Mouse (Mus musculus) adrenal gland, adult 2 months (tissue): ENCODE data around the gene Cdk14. TPM values are rescaled to one million over a fixed set of nuclear protein-coding genes. Genes with fewer than 3 reads are reported as not detected.

Experiments used
- DNase-seq: peaks from one replicate; pipeline ENCODE4 v3.0.0; 2021
- polyA plus RNA-seq: library from polyadenylated mRNA; depleted of rRNA; stranded (reverse); fragments of >200 nt; gene quantifications from 2 replicates; pipeline ENCODE4 v1.2.3, GENCODE M21; 2012
- total RNA-seq, 2 experiments: library from RNA; stranded (reverse); gene quantifications; 2 replicates each; pipeline ENCODE4 v1.2.3; 2021

Cdk14 gene
- total and polyA plus RNA-seq, 3 experiments, result 0.74 to 12.3 (median 11.4) TPM

DNA sequence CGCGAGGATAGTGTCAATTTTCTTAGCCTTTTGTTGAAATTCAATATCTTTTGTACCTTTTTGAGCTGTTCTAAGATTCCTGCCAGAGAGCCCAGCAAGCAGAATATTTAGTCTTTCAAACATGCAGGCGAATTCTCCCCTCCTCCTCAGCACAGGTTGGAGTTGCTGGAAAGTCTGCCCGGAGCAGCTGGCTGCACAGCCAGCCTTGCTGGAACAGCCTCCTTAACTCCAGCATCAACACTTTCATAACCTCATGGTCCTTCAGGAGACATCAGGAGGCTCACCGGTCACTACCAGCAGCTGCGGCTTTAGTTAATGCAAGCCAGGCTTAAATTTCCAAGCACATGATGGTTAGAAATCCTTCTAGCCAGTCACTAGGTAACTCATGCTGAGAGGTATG lies 105.8 kb downstream of the Cdk14 start:
- no peak for DNase-seq

DNA sequence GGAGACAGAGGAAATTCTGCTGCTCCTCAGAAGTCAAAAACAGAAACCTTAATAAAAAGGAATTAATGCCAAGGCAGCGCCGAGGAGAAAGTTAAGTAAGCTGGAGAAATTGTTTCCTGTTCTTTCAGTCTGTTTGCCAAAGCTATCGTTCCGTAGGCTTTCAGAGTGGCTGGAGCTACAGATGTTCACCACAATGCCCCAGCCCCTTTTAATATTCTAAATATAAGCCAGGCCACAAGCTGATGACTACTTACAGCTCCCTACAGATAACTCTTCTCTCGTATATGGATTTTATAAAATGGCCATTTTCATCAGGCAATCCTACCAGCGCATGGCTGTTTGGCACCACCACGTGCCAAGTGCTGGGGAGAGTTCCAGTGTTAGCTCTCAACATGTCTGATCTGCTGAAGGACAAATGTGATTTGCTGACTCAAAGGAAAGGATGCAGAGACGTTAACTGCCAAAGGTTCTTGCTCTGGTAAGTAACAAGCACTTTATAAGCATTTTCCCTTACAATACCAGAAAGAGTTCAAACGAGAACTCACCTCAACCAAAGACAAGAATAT lies 106.8 kb downstream of the Cdk14 start:
- DNase-seq, result no peak

DNA sequence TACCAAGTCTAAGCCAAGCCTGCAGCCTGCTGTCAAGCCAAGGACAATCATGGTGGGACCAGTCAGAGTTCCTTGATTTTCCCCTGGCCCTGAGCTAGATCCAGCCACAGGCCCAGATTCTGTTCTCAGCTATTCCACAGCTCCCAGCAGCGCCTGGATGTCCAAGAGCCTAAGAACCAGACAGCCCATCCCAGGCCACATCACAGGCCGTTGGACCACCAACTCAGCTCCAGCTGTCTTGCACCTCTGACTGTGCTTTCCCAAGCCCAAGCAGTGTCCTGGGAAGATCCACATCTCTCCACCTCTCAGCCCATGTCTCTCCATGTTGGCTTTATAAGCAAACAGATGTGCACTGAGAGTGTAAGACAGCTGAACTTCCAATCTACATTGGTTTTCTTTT lies 114.8 kb downstream of the Cdk14 start:
- DNase-seq, result no peak

DNA sequence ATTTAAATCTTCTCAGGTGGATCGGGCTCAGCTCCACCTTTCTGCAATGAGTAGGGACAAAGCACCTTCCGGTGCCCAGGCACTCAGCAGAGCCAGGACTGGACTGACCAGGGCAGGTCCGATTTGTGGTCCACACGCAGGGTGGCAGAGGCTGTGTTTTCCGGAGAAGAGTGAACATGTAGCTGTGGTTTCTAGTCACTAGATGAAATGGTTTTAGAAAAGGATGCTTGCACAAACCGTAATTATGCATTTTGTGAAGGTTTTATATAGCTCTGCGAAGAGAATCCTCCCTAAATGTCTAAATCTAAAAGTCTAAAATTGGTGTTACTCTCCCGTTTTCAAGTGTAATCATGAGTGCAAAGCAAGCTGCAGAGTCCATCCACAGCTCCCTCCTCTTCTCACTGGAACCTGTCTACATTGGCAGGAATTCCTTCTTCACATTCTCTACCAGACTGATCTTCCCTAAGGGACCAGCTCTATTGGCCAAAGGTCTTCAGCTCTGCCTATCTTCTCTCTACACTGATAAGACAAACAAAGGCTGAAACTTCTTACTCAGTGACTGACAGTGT lies 116.9 kb downstream of the Cdk14 start:
- DNase-seq, result no peak

DNA sequence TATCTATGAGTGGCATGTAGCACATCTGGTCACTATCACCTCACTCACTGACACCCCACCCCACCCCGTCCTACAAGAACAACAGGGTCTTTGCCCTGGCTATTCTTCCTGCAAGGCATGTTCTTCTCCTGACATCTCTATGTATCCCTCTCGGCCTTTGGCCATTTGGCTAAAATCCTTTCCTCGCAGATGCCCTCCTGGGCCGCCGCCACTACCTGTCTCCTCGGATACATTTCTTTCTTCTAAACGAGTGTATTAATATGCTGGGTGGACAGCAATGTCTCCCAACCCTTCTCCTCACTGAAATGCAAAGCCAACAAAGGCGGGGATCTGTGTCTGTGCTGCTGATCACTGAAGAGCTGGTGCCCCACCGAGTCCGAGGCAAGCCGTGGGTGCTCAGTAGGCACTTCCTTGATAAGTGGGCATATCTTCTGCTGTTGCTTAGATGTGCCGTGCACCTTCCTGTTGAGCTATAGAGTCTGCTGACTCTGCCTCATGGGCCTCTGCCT lies 118.5 kb downstream of the Cdk14 start:
- DNase-seq, result no peak

DNA sequence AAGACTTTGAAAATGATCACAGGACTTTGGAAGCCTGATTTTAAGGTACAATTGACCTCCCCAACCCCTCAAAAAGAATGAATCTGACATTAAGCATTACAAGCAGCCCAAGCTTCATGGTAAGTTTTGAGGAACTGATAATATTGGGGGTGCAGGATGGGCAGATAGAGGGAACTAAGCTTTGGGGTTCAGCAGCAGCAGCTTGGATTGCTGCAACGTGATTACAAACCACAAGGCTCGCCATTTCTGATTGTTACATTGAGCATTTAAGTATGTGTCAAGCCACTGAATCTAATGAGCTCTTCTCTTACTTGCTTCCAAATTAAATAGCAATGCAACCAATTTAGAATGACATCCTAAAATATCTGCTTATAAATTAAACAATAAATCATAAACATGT lies 119.1 kb downstream of the Cdk14 start:
- DNase-seq, result no peak

DNA sequence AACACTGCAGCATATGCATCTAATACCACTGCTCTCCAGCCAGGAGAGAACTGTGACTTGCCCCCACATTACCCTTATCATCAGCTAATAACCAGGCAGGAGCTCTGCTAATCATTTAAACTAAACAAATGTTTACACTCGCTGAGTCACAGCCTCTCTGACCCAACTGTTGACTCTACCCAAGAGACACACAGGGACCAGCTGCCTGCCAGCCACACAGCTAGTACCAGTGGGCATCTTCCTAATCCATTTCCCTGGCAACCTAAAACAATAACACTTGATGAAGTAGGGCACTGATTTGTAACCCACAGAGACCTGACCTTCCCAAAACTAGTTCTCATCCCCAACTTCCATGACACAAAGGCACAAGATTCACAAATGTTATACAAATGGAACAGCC lies 119.8 kb downstream of the Cdk14 start:
- DNase-seq, result no peak

DNA sequence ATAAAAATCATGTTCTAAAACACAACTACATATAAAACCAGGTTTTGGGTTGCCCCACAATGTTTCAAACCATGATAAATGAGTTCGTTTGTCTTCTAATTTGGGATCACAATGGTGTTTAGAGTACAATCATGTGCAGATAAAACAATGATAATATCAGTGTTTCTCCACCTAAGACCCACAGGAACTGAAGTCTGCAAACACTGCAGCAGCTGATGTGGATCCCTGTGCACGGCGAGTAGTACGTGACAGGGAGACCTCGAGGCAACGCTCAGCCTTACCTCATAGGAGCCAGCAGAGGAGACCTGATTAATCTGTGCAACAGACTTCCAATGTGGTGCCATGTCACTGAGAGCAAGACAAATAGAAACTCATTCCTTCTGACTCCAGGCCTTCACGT lies 122.9 kb downstream of the Cdk14 start:
- no peak for DNase-seq

DNA sequence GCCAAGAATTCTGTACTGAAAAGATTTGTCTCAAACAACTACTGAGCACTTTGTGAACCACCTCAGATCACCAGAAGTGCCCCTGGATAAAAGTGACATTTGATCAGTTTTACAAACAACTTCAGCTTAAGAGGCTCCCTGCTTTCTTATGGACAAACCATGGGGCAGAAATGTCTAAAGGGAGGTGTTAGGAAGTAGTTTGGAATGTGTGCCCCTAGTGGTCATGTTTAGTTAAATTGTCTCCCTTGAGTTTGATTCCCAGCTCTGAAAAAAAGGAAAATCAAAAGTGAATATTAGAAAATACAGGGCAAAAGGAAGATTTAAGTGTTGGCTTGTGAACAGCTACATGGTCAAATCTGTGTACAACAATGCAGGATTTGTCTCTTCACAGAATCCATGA lies 123.3 kb downstream of the Cdk14 start:
- no peak for DNase-seq

DNA sequence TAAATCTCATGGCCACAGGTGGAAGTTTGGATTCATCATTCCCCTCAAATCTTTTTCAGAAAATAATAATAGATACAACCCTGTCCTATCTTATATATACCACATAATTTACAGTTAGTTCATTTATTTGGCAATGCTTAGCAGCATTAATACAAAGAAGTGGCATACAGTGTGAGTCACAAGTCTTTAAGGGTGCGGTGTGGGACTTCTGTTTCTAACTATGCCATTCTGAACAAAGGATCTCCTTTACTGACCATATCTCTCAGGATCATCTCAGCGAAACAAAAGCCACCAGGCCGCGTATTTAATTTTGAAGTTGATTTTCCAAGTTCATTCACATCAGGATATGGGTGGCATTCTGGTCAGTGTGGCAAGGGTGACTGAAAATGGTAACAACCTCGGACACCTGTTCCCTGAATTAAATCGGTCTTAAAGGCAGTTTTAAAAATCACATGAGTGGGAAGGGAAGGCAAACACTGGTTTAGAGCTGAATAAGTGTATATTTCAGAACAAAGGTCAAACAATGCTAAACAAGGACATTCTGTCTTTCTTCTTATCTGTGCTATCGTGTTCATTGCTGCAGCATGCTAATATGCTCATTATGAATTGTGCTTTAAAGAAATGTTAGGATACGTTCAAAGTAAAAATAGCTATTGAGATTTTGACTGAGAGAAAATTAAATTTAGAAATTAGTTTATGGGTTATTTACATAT lies 127.1 kb downstream of the Cdk14 start:
- DNase-seq, result no peak

DNA sequence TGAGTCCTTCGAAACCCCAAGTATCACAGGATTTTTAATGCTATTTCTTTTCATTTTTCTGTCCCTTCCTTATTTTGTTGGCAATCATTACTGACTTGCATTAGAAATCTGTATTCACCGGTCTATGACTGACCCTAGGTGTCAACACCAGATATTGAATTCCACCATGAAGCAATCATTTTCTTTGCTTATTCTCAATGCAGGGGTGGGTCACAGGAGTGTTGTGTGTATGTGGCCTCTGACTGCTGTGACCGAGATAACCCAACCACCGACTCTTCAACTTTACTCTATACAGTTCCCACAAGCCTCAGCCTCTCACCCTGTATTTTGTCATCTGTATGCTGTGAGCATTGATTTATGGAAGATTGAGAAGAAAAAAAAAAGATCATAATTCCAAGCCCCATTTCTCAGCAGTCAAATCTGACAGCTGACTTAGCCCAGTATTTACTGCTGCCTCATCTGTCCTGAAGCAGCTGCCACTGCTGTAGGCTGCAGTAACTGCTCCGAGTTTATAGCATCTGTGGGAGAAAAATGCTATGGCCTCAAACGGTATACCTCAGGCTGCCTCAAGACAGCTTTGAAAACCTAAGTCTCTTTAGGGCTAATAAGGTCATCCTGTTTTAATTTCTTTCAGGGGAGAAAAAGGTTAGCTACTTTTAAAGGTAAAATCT lies 128.7 kb downstream of the Cdk14 start:
- DNase-seq, result no peak

DNA sequence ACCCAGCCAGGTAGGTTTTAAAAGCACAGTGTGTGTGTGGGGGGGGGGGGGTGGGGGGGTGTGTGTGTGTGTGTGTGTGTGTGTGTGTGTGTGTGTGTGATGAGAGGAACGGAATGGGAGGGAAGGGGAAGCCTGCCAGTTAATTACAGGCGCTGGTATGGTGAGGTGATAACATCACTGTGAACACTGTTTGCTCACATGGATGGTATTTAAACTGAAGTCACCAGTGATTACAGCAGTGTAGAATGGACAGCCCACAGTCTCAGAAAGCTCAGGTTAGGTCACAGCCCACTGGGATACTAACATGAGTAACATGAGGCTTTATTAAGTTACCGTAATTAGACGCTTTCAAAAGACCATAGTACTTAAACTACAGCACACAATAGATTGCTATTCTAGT lies 129.4 kb downstream of the Cdk14 start:
- DNase-seq, result no peak

DNA sequence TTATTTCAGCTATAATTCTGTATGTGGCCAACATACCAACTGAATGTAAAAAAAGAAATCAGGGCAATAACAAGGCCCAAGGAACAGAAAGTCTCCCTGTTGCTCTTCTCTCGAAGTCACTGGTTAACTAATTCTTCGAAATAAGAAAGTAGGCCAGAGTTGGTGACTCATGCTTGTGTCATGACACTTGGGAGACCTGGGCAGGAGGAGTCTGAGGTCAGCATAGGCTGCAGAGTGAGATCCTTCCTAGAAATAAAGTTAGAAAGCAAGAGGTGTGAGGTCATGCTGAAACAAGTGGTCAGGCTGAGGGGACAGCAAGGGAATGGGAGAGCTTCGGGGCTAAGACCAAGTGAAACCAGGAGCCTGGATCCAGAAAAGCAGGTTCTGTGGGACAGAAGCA lies 134.2 kb downstream of the Cdk14 start:
- DNase-seq, result peak; percentile 38

DNA sequence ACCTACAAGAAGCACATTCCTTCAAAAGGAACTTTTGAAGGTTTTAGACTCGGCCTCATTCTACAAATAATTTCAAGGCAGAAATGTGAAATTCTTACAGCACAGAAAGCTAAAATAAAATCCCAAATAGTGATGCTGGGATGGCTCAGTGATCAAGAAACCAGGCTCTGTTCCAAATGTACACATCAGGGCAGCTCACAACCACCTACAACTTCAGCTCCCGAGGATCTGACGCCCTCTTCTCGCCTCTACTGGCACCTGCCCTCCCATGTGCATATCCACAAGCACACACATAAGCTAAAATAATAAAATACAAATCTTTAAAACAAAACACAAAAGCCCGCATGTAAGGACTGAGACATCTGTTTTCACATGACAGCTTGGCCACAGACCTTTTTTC lies 135.6 kb downstream of the Cdk14 start:
- no peak for DNase-seq

DNA sequence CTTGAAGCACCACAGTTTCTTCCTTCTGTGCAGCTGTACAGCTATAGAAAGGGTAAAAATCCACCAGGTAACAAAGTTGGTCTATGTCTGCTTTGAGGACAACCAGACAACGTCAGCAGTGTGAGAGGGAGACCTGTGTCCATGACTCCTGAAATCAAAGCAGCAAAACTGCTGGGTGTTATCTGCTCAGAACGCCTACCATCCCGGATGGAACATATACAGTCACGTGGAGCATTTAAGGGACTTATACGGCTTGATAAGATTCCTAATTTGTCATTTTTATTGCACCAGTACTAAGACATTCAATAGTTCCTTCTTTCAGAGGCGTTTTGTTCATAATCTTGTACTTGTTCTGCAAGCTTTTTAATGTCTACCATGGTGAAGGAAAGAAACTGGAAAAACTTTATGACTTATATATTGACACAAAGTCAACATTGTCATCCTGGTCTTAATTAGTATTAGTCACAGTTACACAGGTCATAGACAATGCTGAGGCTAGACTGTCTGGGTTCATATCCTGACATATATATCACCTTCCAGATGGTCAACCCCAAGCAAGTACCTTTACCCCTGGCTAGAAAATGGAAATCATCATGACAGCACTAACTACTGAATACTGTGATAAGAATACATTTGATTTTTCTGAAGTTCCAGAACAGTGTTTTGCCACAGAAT lies 136.2 kb downstream of the Cdk14 start:
- DNase-seq, result no peak

DNA sequence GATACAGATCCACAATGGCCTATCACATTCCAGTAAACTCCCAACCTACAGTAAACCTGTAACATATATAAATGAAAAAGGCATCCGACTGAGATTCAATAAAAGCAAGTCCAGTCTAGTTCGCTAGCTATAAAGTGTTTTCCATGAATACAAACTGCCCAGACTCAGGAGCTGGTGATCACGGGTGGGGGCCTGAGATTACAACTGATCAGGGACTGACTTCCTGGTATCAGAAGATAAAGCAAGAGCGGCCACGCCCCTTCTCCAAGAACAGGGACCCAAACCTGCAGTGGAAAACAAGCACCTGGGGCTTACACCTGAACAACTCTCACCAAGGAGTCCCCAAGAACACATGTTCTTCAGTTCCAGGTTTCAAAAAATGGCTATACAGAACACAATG lies 137.7 kb downstream of the Cdk14 start:
- DNase-seq, result no peak

DNA sequence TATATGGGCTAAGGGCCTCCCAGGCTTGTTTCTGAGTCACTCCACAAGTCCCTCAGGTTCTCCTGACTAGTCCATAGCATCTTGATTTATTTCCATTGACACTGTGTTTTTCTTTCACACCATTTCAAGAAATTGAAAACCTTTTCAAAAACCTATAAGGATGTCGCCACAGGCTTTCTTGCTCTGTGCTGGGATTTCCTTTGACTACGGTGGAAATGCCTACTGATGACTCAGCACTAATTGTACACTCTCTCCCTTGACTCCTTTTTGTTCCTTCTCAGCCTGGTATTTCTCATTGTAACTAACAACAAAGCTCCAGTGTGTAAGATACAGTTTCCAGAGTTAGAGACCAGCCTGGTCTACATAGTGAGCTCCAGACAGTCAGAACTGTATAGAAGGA lies 144.8 kb downstream of the Cdk14 start:
- DNase-seq, result no peak

DNA sequence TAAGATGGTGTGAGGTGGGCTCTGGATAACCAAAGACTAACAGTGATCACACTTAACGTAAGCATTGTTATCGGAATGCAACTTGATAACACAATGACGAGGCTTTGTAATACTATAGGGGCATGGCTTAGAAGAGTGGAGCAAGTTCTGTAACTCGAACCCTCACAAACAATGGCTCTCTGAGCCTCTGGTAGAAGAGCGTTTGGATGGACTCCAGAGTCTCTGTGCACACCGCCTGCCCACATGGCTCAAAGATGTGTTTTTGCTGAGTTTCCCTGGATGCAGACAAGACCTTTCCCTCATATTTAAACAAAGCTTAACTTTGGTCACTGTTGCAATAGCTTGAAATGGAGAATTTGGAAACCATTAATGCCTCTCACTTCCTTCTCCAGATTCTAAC lies 145.8 kb downstream of the Cdk14 start:
- no peak for DNase-seq

DNA sequence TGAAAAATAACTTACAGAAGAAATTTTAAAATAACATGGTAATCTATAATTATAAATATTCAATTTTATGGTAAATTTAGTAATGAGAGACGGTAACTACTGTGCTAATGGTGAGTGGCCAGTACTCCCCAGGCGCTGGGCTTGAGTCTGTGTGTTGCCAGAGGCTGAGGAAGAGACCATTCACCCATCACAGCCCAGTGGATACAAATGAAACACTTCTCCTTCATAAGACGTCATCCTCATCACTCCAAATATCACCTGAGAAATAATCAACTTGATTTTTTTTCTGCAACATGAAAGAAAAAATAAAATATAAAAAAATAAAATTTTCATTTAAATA lies 153.4 kb downstream of the Cdk14 start:
- DNase-seq, result no peak

DNA sequence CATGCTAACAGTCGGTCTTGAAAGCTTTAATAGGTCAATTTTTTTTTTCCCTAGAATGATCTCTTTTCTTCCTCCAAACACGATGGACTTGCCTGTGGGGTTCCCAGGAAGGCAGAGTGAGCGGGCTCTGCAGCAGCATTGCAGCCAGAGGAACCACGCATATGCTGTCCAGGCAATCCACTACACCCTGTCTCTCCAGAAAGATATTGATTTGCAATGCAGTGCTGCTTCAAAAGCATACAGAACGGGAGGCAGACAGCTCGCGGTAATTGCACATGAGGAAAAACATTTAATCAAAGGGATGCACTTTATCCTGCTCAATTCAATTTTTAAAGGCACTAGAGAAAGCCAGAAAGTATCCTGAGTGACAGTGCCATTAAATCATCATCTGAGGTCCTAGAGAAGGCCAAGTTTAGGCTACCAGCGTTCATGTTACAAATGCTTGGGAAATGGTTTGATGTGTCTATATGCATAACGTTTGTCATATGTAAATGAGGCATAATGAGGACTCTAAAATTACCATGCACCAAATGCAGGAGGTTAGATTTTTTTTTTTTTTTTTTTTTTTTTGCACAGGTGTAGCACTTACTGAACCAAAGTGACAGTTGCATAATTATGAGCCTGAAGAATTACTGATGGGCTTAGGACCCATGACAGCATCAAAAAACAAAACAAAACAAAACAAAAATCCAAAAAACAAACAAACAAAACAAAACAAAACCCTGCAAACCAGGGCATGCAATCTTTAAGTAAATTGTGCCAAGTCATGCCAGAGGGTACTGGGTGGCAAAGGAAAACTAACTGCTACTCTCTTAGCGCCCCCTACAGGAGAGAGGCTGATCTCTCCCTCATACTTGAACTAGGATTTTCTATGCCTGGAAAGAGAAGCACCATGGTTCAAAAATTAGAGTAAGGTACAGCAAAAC lies 154.0 kb downstream of the Cdk14 start:
- peak; percentile 65 for DNase-seq

DNA sequence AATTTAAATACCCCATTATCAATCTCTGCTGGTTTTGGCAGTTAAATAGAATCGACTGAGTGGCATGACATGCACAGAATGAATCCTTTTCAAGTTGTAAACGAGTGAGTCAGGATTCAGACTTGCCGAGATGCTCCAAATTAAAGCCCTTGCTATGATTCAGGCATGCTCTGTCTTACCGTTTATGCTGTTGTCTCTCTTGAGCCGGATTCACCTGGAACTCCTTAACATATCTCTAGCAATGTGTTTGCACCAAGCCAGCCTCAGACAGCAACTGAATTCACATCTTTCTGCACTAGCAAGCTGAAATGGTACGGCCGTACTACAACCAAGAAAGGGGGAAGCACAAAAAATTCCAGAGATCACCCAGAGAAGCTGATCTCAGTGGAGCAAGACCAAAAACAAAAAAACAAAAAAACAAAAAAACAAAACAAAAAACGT lies 154.7 kb downstream of the Cdk14 start:
- DNase-seq, result peak; percentile 24

DNA sequence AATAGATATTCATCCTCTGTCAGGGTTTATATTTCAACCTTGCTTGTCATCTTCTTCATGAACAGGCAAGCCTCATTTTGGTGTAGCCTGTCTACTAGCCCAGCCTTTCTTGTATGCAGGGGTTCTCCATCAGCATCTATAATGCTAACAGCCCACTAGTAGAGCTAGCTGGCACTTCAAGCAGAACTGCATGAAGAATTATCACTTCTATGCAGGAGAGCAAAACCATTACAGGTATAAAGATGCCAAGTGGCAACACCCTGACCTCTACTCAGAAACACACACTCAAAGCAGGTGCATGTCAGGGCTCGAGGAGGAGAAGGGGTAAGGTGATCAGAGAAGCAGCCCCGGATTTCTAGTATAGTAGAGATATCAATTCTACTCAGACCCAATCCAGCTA lies 155.4 kb downstream of the Cdk14 start:
- no peak for DNase-seq
